Mouse (Mus musculus) kidney, postnatal 36 days (tissue): ENCODE data around the gene Swap70.
"Not testable (repeated sequence)": the region's sequence is repeated elsewhere in the genome, so short reads cannot be mapped to it uniquely, and the experiment has no call there.

Experiments
- DNase-seq, 2 experiments: peaks; one replicate each; pipeline ENCODE4 v3.0.0; 2021 to 2022; ENCODE audit warnings: mixed read lengths in 2 of 2

Gene Swap70

GRCm38 (mm10) chr7:110221586-110222481 lies at the start of gene Swap70:
Gene Swap70 (plus strand): TSS chr7:110221711.
- DNase-seq, result peak; percentile 92 to 94

DNA sequence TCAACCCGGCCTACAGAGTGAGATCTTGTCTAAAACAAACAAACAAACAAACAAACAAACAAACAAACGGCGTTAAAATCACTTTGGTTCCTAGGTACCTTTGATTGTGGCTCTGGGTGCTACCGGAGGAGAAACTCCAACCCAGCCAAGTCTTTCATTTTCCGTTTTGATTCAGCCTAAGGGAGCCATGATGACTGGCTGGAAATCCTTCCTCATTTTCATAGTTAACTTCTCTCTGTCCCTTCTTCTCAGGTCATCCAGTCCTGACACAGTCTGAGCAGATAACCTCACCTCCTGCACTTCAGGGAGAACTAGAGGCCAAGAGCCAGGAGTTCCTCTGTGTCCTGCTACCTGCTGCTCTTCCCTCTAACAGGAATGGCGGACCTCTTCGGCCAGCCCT lies 42.3 kb upstream of the Swap70 start:
- no peak for DNase-seq

DNA sequence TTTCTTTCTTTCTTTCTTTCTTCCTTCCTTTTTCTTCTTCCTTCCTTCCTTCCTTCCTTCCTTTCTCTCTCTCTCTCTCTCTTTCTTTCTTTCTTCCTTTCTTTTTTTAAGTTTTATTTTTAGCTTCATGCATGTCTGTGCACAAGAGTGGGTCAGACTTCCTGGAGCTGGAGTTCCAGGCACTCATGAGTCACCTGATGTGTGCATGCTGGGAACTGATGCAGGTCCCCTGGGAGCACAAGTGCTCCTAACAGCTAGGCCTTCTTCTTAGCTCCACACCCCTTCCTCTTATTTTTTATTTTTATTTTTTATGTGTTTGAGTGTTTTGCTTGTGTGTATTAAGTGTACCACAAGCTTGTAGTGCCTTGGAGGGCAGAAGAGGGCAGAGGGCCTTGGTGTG lies 40.9 kb upstream of the Swap70 start:
- DNase-seq, result no peak

DNA sequence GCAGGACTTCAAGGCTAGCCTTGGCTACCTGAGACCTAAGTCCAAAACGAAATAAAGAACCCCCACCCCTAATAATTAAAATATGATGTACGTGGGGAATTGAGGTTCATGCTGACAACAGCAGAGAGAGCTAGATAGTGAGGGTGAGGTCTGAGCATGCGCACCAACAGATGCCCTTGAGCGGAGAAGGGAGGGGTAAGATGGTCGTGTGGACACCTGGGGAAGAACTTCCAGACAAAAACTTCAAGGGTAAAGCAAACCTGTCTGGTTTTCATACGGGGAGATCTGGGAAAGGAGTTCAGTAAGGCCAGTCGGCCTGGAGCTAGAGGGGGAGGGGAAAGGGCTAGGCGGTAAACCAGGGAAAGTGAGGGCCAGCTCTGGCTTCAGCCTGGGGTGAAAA lies 40.1 kb upstream of the Swap70 start:
- DNase-seq, result no peak

- no peak for DNase-seq
Measured at GRCm38 (mm10) chr7:110184608-110185007, 36.9 kb upstream of the Swap70 start.

- DNase-seq, result peak; percentile 72 to 80
Measured at GRCm38 (mm10) chr7:110189951-110190350, 31.6 kb upstream of the Swap70 start.

DNA sequence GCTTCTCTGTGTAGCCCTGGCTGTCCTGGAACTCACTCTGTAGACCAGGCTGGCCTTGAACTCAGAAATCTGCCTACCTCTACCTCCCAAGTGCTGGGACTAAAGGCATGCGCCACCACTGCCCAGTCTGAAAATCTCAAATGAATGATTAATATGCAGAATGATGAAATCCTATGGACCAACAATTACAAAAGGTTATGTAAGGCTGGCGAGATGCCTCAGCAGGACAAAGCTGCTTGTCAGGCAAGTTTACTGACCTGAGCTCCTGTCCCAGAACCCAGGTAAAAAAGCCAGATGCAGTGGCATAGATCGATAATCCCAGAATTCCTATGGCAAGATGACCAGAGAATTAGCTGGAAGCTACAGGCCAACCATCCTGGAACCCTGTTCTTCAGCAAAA lies 28.3 kb upstream of the Swap70 start:
- DNase-seq, result no peak

- no peak for DNase-seq
Measured at GRCm38 (mm10) chr7:110197176-110197575, 24.3 kb upstream of the Swap70 start.

GRCm38 (mm10) chr7:110201933-110202332 lies 19.6 kb upstream of the Swap70 start:
- no peak for DNase-seq

- no peak for DNase-seq
Measured at GRCm38 (mm10) chr7:110204208-110204607, 17.3 kb upstream of the Swap70 start.

GRCm38 (mm10) chr7:110208341-110208740 lies 13.2 kb upstream of the Swap70 start:
- no peak for DNase-seq

DNA sequence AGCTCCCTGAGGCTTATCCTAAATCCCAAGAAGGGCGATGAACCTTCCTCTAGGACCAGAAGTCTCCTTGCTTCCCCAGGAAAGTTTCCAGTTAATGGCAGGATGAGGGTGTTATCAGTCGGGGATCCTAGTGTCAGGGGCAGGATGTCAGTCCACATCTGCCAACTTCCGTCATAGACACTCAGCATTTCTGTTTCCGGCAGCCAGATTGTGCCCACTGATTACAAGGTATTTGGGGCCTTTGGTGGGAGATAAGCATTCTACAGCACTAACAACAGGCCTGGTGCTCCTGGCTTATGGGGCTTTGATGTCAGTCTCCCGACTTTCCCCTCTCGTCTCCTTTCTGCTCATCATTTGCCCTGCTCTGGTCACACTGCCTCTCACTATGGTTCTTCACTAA lies 12.1 kb upstream of the Swap70 start:
- no peak for DNase-seq

DNA sequence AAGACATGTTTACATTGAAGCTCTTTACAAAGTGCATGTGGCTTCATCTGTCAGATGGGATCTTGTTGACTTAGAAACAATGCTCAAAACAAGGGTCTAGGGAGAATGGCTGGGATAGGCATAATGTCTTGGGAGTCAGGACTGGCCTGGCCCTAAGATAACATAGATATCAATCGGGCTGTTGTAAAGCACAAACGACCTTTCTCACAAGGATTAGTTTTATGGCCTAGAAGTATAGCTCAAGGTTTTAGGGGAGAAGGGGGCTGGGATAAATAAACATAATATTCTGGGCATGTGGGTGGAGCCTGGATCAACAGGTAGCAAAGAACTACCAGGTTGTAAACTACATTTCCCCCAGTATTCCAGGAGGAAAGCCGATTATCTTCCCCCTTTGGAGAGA lies 10.5 kb upstream of the Swap70 start:
- no peak for DNase-seq

DNA sequence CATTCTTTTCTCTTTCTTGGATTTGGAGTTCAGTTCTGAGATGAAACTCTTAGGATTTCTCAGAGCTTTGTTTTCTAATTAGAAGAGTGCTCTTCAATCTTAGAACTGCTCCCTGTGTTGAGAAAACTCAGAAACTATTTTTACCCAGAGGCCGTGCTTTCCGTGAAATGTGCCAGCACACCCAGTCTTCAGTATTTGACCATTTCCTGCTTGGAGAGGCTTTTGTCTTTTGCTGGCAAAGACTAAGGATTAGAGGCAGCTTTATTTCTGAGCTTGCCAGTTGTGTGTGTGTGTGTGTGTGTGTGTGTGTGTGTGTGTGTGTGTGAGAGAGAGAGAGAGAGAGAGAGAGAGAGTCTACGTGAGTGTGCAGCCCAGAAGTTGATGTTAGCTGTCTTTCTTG lies 6.6 kb upstream of the Swap70 start:
- peak; percentile 26 to 41 for DNase-seq

- DNase-seq, result peak in 1 of 2 experiments; percentile 43
Measured at GRCm38 (mm10) chr7:110221051-110221585, 393 bp upstream of the Swap70 start.

GRCm38 (mm10) chr7:110222583-110223182 lies 1.2 kb downstream of the Swap70 start:
- DNase-seq, result no peak

- DNase-seq, result no peak
Measured at GRCm38 (mm10) chr7:110223727-110224510, 2.4 kb downstream of the Swap70 start.

GRCm38 (mm10) chr7:110226484-110226883 lies 5.0 kb downstream of the Swap70 start:
- DNase-seq, result no peak

DNA sequence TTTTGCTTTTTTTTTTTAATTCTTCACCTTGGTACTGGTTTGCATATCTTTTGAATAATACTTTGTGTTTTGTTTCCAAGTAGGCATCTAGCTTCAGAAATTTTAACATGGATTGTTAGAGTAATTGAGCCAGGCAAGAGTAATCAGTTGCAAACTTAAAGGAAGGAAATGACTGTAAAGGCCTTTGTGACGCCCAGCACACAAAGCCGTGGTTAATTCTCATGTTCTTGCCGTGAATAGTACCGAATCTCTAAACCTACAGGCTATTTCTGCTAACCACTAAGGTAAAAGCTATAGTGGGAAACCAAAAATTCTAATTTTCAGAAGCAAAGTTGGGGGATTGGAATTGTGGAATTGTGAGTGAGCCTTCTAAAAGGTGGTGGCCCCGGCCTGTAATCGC lies 8.5 kb downstream of the Swap70 start:
- DNase-seq, result no peak

DNA sequence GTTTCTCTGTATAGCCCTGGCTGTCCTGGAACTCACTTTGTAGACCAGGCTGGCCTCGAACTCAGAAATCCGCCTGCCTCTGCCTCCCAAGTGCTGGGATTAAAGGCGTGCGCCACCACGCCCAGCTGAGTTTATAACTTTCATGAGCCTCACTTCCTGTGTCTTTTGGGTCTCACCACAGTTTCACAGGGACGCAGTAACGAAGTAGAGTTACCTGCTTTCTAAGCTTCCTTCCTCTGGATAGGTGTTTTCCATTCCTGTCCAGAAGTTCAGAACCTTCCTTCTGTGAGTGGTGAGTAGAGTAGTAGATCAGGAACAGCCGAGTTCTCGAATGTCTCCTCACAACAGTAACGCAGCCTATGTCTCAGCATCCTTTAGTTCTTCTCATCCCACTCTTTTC lies 9.6 kb downstream of the Swap70 start:
- DNase-seq, result not testable (repeated sequence)

GRCm38 (mm10) chr7:110236085-110236484 lies 14.6 kb downstream of the Swap70 start:
- no peak for DNase-seq

GRCm38 (mm10) chr7:110237451-110237836 lies 15.9 kb downstream of the Swap70 start:
- DNase-seq, result peak in 1 of 2 experiments; percentile 56

DNA sequence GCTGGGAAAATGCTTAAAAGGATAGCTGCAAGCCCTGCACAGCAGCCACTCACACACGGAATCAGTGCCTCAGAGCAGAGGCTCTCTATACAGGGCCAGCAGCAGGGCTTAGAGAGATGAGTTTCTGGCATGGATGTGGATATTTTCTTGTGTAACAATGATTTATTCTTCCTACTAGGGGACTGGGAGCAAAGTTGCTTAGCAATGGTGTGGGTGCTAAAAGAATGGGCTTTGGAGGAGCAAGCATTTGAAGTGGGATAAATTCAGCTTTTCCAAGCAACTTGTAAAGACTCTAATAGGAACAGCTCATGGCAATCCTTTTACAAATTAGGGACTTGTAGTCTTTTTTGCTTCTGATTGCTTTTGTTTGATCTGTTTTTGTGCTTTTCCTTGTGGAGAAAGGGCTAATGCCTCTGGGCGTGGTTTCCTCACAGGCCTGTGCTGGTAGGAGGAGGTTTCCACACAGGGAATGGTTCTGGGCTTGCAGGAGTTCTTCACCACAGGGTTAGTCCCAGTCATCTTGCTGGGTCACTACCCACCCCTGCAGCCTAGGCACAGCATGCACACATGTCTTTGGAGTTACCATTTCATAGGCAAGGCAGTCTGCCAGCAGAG lies 16.4 kb downstream of the Swap70 start:
- DNase-seq, result peak; percentile 26 to 36
